Mouse (Mus musculus) kidney, embryonic 14.5 days (tissue): ENCODE measurements around the gene Il6st. TPM values are rescaled to one million over a fixed set of nuclear protein-coding genes. Genes with fewer than 3 reads are reported as not detected.

ENCODE experiments used
- ATAC-seq: fragments of 200-750 bp; cut with Nextera tagmentation; 2 replicates; pipeline ENCODE4 v1.8.0; 2017; ENCODE audit warnings: moderate number of reproducible peaks, mild to moderate bottlenecking, moderate TSS enrichment, moderate library complexity; ENCODE audit not compliant: low FRiP score, low TSS enrichment
- H3K27ac ChIP-seq: fragments of 300-500 bp; sonication (generic); 2 replicates; pipeline ENCODE4 v1.5.1; 2014; ENCODE audit warnings: low read depth, mild to moderate bottlenecking, low read length, moderate library complexity, mixed read lengths
- H3K27me3 ChIP-seq: fragments of 300-500 bp; sonication (generic); 2 replicates; pipeline ENCODE4 v1.6.1; 2014; ENCODE audit warnings: mild to moderate bottlenecking, low read length; ENCODE audit not compliant: control insufficient read depth, insufficient read depth
- H3K36me3 ChIP-seq: fragments of 300-500 bp; sonication (generic); 2 replicates; pipeline ENCODE4 v1.6.1; 2014; ENCODE audit warnings: low read length, mixed read lengths; ENCODE audit not compliant: control insufficient read depth, insufficient read depth
- H3K4me1 ChIP-seq: fragments of 300-500 bp; sonication (generic); 2 replicates; pipeline ENCODE4 v1.6.1; 2014; ENCODE audit warnings: low read length, mixed read lengths; ENCODE audit not compliant: control insufficient read depth, insufficient read depth
- H3K4me2 ChIP-seq: fragments of 300-500 bp; sonication (generic); replicated peaks from 2 replicates; pipeline ENCODE4 v1.6.1; 2014; ENCODE audit warnings: low read depth, mild to moderate bottlenecking, low read length
- H3K4me3 ChIP-seq: fragments of 300-500 bp; sonication (generic); 2 replicates; pipeline ENCODE4 v1.5.1; 2014; ENCODE audit warnings: mild to moderate bottlenecking, low read length
- H3K9ac ChIP-seq: fragments of 300-500 bp; sonication (generic); 2 replicates; pipeline ENCODE4 v1.6.1; 2014; ENCODE audit warnings: low read depth, mild to moderate bottlenecking, low read length, moderate library complexity
- H3K9me3 ChIP-seq: fragments of 300-500 bp; sonication (generic); 2 replicates; pipeline ENCODE4 v1.6.1; 2016; ENCODE audit warnings: low read length; ENCODE audit not compliant: control insufficient read depth
- WGBS: fragments of 180-500 bp; shearing (Covaris S2); extraction: QIAGEN DNeasy Blood & Tissue Kit; methylation state at CpG from one replicate; pipeline ENCODE4 v1.1.7; 2014; 5-methylcytosine and 5-hydroxymethylcytosine counted together
- polyA plus RNA-seq: library from polyadenylated mRNA; unstranded; fragments of >200 nt; fragmentation: Nextera tagmentation; extraction: Ambion mirVana; gene quantifications from 2 replicates; pipeline ENCODE4 v1.2.1, GENCODE M21; 2014

Gene Il6st
- polyA plus RNA-seq, 1 experiment from 2014 or later, result 31.8 TPM

GRCm38 (mm10) chr13:112458435-112459018 lies 5.3 kb upstream of the Il6st start:
- no peak for ATAC-seq
- Histone ChIP-seq H3K4me1 (no peaks in the 10 kb centered on the region), H3K9me3 (no peaks in the 10 kb centered on the region), H3K4me3 (no peak overlapping the region), H3K9ac (no peak overlapping the region), H3K27me3 (no peaks in the 10 kb centered on the region), H3K27ac (no peak overlapping the region), H3K4me2 (no peak overlapping the region), H3K36me3 (no peaks in the 10 kb centered on the region)
- WGBS, result 92% methylated on average over 11 of the region's 11 CpGs

DNA sequence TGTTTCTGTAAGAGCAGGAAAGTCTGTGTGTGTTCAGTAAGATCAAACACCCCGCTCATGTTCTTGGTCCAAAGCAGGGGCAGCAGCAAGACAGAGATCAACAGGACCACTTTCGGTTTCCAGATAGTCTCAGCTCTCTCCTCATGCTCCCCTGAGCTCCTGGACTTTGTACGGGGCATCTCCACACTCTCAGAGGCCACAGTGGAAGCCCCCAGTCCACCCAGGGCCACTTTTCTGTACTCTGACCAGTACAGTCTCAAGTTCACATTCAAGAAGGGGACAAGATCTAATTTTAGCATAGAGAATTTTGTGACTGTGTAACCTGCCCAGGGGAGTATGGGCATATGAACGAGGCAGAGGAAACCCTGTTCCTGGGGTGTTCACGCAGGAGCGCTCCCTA lies 3.9 kb upstream of the Il6st start:
- ATAC-seq, result no peak
- Histone ChIP-seq H3K4me3 (no peak overlapping the region), H3K4me1 (no peaks in the 10 kb centered on the region; the same call in 1 of the 2 replicates), H3K27me3 (no peaks in the 10 kb centered on the region), H3K36me3 (no peaks in the 10 kb centered on the region), H3K9ac (no peak overlapping the region), H3K9me3 (no peaks in the 10 kb centered on the region), H3K27ac (no peak overlapping the region), H3K4me2 (no peak overlapping the region)
- 81% methylated on average over 6 of the region's 6 CpGs for WGBS

DNA sequence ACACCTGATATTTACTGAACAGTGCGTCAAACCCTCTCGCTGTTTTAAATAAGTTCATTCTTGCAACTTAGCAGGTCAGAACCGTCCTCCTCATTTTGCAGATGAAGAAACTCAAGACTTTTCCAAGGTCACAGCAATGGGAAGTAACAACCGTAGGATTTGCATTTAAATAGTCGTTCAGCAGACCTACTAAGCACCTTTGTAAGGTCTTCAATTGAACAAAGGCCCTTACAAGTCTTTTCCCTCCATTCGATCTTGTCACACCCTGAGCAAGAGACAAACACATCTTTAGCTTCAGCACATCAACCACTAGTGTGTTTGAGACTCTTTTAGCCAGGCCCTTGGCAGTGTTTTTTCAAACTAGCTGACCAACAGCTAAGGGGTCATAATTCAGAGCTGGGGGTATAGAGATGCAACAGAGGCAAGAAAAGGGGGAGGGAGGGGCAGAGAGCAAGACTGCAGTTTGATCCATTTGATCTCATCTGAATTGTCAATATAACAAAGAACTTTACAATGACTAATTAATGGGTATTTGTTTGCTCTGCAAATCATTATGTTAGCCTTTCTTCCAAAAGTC lies 1.4 kb upstream of the Il6st start:
- 60% methylated on average over 6 of the region's 6 CpGs for WGBS
- H3K9me3 ChIP-seq, result no peaks in the 10 kb centered on the region
- H3K4me1 ChIP-seq, result peaks cover 7% of the 10 kb centered on the region; the same call in 1 of the 2 replicates
- no peaks in the 10 kb centered on the region for H3K27me3 ChIP-seq
- H3K27ac ChIP-seq, result no peak overlapping the region
- no peak for ATAC-seq
- H3K4me2 ChIP-seq, result no peak overlapping the region
- no peak overlapping the region for H3K9ac ChIP-seq
- no peaks in the 10 kb centered on the region for H3K36me3 ChIP-seq
- H3K4me3 ChIP-seq, result no peak overlapping the region

- Histone ChIP-seq H3K4me3 (peak overlapping the region; percentile 76), H3K4me2 (peak overlapping the region; percentile 79), H3K4me1 (peaks cover 7% of the 10 kb centered on the region; the same call in 1 of the 2 replicates), H3K27ac (peak overlapping the region; percentile 73; the same call in 1 of the 2 replicates), H3K9me3 (no peaks in the 10 kb centered on the region), H3K9ac (peak overlapping the region; percentile 89), H3K27me3 (no peaks in the 10 kb centered on the region), H3K36me3 (no peaks in the 10 kb centered on the region)
- WGBS, result 4% methylated on average over 17 of the region's 17 CpGs
- ATAC-seq, result peak; percentile 81
These were observed 500 bp upstream of the Il6st start for GRCm38 (mm10) chr13:112463337-112463802.

GRCm38 (mm10) chr13:112464626-112465287 lies 887 bp downstream of the Il6st start:
- no peaks in the 10 kb centered on the region for H3K27me3 ChIP-seq
- H3K9ac ChIP-seq, result peak overlapping the region; percentile 89
- H3K36me3 ChIP-seq, result no peaks in the 10 kb centered on the region
- H3K4me1 ChIP-seq, result peaks cover 7% of the 10 kb centered on the region; the same call in 1 of the 2 replicates
- WGBS, result 4% methylated on average over 18 of the region's 18 CpGs
- H3K4me3 ChIP-seq, result peak overlapping the region; percentile 76
- H3K4me2 ChIP-seq, result peak overlapping the region; percentile 58
- peak overlapping the region; percentile 74; the same call in 1 of the 2 replicates for H3K27ac ChIP-seq
- no peaks in the 10 kb centered on the region for H3K9me3 ChIP-seq
- no peak for ATAC-seq

DNA sequence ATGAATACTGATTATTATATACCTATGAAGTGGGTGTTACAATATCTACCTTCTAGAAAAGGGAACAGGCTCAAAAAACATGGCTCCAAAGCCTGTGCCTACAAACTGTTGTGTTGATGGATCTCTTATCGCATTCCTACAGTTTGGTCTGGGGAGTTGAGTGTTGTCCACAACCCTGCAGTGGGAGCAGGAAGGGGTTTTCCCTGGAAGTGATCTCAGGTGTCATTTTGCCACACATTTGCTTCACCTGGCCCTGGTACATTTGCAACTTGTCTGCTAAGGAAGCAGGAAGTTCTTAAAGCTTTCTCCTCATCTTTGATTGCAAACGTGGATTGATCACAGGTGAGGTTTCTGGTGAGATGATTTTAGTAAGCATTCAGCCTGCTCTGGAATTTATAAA lies 1.7 kb downstream of the Il6st start:
- Histone ChIP-seq H3K36me3 (no peaks in the 10 kb centered on the region), H3K4me1 (peaks cover 7% of the 10 kb centered on the region; the same call in 1 of the 2 replicates), H3K27me3 (no peaks in the 10 kb centered on the region), H3K27ac (no peak overlapping the region), H3K9ac (no peak overlapping the region), H3K9me3 (no peaks in the 10 kb centered on the region), H3K4me3 (peak overlapping the region; percentile 0; the same call in 1 of the 2 replicates), H3K4me2 (peak overlapping the region; percentile 58)
- 59% methylated on average over 2 of the region's 2 CpGs for WGBS
- no peak for ATAC-seq

- Histone ChIP-seq H3K4me1 (peaks cover 7% of the 10 kb centered on the region; the same call in 1 of the 2 replicates), H3K9ac (no peak overlapping the region), H3K4me2 (peak overlapping the region; percentile 58; the same call in 1 of the 2 replicates), H3K4me3 (peak overlapping the region; percentile 0; the same call in 1 of the 2 replicates), H3K27ac (no peak overlapping the region), H3K36me3 (no peaks in the 10 kb centered on the region), H3K9me3 (no peaks in the 10 kb centered on the region), H3K27me3 (no peaks in the 10 kb centered on the region)
- 89% methylated on average over 19 of the region's 19 CpGs for WGBS
- no peak for ATAC-seq
These were observed 2.5 kb downstream of the Il6st start for GRCm38 (mm10) chr13:112466136-112466945.

DNA sequence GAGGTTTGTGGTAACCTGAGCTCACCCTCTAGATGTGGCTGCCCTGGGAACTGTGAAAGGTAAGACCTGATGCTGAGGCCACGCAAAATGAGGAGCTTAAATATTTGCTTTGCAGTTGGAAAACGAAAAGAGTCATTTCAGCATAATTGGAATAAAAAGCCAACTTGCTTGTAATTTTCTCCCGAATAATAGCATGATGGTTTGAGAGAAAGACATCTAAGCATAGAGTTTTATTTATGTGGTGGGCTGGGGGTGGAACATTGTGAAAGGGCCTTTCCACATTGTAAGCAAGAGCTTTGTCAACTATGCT lies 3.0 kb downstream of the Il6st start:
- no peaks in the 10 kb centered on the region for H3K36me3 ChIP-seq
- no peaks in the 10 kb centered on the region for H3K27me3 ChIP-seq
- no peak overlapping the region for H3K9ac ChIP-seq
- no peak overlapping the region for H3K4me3 ChIP-seq
- WGBS, result 76% methylated on average over 3 of the region's 3 CpGs
- H3K4me1 ChIP-seq, result peaks cover 7% of the 10 kb centered on the region; the same call in 1 of the 2 replicates
- H3K27ac ChIP-seq, result no peak overlapping the region
- H3K4me2 ChIP-seq, result no peak overlapping the region
- no peaks in the 10 kb centered on the region for H3K9me3 ChIP-seq
- no peak for ATAC-seq
